Mouse (Mus musculus) heart, postnatal 0 days (tissue): ENCODE data around the gene Tub.

Experiments used
- CTCF ChIP-seq: IDR thresholded peaks from 2 replicates; pipeline ENCODE4 v1.5.1; 2016; ENCODE audit warnings: antibody characterized with exemption, control low read depth, low read depth
- EP300 ChIP-seq: IDR thresholded peaks from 2 replicates; pipeline ENCODE4 v1.6.1; 2016; ENCODE audit warnings: antibody characterized with exemption, low read depth

DNA sequence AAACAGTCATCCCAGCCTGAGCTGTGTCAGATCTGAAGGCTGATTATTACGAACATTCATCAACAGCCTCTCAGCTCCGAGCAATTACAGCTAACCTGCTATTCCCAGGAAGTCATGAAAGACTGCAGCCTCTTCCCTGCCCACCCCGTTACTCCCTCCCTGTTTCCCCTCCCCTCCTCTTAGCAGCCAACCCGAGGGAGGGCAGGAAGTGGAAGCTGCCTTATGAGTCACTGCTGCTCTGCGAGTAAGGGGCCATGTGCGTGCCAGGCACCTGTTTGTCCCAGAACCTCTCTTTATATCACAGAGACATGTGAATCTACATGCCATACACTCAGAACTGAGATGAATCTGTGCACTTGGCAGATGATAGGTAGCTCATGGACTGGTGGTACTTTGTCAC is 18.1 kb downstream of the Tub start:
- TF ChIP-seq CTCF (no peak), EP300 (no peak)
